Mouse (Mus musculus): Measurements from ENCODE around the gene Gpsm3. TPM values are rescaled to one million over a fixed set of nuclear protein-coding genes. Genes with fewer than 3 reads are reported as not detected.

Gpsm3 gene
- 0.38 and 0.58 TPM in 2 replicates for polyA plus RNA-seq (2021; fragmentation: Nextera tagmentation)
- long read RNA-seq, experiment 1, partial matches to known transcripts: 1 of 1 reads
- long read RNA-seq, experiment 1, other reads (novel, unspliced or antisense): 0 of 1 reads
- long read RNA-seq, experiment 2: 0 reads

DNA sequence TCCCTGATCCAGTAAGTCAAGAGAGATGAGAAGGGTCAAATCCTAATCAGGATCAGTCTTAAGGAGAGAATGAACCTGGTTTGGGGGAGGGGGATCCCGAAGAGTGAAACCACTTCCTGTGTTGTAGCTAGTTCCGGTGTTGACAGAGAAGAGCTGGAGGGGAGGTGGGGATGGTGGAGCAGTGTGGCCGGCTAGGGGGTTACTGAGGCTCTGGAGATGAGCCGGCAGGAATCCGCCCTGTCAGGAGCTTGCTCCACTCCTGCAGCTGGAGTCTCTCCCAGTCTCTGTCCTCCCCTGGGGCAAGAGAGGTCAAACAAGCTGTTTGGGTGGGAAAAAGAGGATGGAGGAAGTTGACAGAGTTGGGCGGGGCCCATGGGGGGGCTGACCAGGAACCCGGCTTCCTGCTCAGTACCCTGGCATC, at the start of gene Gpsm3:
Gene Gpsm3, plus strand, starts transcription at position 126 of the 421 bp plus-strand sequence.

GRCm38 (mm10) chr17:34564003-34564421, 25.6 kb upstream of the Gpsm3 start, which contains the start of gene Notch4:
TSS of gene Notch4 (plus strand) at chr17:34564268.

GRCm38 (mm10) chr17:34591029-34591993, 1.7 kb downstream of the Gpsm3 start, which contains the start of gene Pbx2:
TSS of gene Pbx2 (plus strand) at chr17:34591266.

DNA sequence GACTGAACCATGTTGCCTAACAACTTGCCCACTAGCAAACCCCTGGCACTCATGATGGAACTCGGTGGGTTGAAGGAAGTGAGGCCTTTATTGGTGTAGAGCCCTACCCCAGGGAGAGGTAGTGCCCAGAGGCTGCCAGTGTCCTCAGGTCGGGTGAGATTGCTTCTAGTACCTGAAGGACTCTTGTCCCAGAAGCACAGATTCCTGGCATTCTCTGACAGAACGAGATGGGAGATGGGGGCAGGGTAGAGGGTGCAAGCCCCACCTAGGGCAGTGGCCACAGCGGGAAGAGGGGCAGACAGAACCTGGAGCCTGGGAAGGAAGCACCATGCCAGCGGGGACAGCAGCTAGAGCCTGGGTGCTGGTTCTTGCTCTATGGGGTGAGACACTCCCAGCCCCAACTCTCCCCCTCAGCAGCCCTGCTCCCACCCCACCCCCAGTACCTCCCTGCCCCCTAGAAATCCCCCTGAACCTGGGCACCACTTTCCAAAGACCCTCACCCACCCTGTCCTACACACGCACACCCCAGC, 8.0 kb downstream of the Gpsm3 start, which contains the start of gene Ager:
Gene Ager, plus strand, starts transcription at position 297 of the 530 bp plus-strand sequence.

DNA sequence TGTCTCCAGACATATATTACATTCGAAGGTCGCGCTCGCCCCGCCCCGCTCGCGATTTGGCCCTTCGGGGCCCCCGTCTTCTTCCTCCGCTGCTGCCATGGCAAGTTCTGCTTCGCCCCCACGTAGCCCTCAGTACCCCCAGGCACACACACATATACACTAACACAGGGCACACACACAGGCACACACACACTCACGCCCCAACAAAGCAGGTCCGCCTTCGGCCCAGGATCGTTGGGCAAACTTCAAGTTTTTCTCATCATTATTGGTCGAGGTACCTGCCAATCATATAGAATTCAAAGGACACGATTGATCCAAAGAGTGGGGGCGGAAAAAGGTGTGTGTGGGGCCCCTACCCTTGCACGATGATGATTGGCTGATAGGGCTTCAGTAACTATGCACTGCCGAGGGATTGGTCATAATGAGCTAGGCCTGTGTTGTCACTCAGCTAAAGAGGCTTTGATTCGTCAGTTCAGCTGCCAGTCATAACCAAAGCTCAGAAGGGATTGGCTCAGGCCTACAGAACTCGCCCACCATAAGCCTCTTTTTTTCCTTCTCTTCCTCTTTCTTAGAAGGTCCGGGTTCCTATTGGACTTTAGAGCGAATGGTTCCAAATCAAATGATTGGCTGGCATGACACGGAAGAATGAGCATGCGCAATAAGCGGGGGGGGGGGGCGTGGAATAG, 13.9 kb downstream of the Gpsm3 start, which contains the start of gene Rnf5:
Gene Rnf5, minus strand, starts transcription at position 316 of the 686 bp plus-strand sequence.

GRCm38 (mm10) chr17:34604061-34604508, 14.5 kb downstream of the Gpsm3 start, which contains the start of gene Agpat1:
TSS of gene Agpat1 (plus strand) at chr17:34604262.

DNA sequence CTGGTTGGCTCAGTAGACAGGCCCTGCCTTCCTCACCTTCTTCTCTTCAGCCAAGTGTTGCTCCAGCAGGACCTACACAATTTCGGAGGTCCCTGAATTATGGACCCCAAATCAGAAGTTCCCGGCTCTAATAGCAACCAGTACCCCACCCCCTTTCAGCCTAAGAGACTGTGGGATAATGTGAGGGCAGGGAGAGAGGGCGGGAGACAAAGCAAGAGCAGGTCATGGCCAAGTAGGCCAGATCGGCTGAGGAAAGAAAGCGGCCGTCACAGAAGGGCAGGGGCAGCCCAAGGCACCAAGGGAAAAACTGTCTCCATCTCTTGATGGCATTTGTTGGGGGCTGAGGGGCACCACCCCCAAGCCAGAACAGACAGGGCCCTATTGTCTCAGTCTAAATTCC, 26.3 kb downstream of the Gpsm3 start, which contains the start of gene Egfl8:
Gene Egfl8, minus strand, starts transcription at position 101 of the 400 bp plus-strand sequence.

DNA sequence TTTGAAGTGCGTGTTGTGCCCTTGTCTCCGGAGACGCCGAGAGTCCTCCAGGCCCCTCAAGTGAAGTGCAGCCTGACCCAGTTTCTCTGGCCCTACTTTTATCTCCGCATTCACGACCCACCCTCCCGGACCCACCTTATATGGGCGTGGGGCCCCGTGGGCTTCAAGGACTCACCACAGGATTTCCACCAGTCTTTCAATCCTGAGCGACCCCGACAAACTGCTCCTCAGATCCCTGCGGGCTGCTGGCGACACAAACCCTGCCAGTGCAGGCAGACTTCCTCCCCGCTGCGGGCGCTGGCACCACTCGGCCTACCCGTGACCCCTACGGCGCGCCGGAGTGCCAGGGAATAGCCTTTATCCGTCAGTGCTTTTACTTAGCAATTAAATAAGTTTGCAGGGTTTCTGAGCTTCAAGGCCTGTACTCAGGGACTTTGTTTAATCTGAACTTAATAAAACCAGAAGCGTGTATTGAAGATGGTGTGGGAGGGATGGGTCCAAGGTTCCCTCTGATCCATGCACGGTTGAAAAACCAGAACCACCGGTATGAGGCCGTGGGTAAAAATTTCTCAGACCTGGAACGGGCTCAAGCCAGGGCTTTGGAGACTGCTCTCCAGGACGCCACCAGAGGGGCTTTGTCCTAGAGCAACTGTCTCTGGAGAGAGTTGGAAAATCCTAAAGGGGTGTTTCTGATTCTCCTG, 38.5 kb downstream of the Gpsm3 start, which contains the start of gene Ppt2:
Gene Ppt2, minus strand, starts transcription at position 568 of the 701 bp plus-strand sequence.

DNA sequence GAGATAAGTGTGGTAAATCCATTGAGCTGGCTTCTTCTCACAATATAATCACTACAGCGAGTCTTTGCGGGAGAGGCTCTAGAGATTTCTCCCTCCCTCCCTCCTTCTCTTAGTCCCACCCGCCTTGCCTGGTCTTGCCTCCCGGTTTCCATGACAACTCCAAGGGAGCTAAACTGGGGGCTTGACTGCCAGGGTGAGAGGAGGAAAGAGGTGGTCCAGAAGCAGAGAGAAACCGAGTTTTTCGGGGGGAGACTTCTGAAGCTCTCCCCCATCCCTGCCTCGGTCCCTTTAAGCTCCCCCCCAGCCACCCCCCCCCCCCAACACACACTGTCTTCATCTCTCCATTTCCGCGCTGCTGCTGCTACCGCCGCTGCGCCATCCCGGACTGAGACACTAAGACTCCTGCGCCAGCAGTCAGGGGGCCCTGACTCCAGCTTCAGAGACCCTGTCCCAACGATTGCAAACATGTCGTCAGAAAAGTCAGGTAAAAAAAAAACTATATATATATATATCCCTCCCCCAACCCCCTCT, 39.7 kb downstream of the Gpsm3 start, which contains the start of gene Prrt1:
Gene Prrt1, plus strand, starts transcription at position 313 of the 531 bp plus-strand sequence.

Other genes starting within 250 kb of the Gpsm3 start
- gene Btnl2, start 235.0 kb upstream of the Gpsm3 start, polyA plus RNA-seq (2021; fragmentation: Nextera tagmentation): not detected in 2 replicates
- gene Btnl1, start 212.7 kb upstream of the Gpsm3 start, polyA plus RNA-seq (2021; fragmentation: Nextera tagmentation): not detected in 2 replicates
- 0.94 and 1.4 TPM in 2 replicates for gene BC051142, start 191.0 kb upstream of the Gpsm3 start, polyA plus RNA-seq (2021; fragmentation: Nextera tagmentation)
- not detected in 2 replicates for gene Btnl4, start 112.5 kb upstream of the Gpsm3 start, polyA plus RNA-seq (2021; fragmentation: Nextera tagmentation)
- gene Btnl6, start 72.5 kb upstream of the Gpsm3 start, polyA plus RNA-seq (2021; fragmentation: Nextera tagmentation): not detected in 2 replicates
- gene Notch4, start 25.5 kb upstream of the Gpsm3 start, polyA plus RNA-seq (2021; fragmentation: Nextera tagmentation): 1.1 and 1.3 TPM in 2 replicates
- 1.8 and 2.0 TPM in 2 replicates for gene Pbx2, start 1.5 kb downstream of the Gpsm3 start, polyA plus RNA-seq (2021; fragmentation: Nextera tagmentation)
- 0.57 and 2.0 TPM in 2 replicates for gene Ager, start 8.1 kb downstream of the Gpsm3 start, polyA plus RNA-seq (2021; fragmentation: Nextera tagmentation)
- gene Rnf5, start 13.9 kb downstream of the Gpsm3 start, polyA plus RNA-seq (2021; fragmentation: Nextera tagmentation): 191 and 194 TPM in 2 replicates
- gene Agpat1, start 14.5 kb downstream of the Gpsm3 start, polyA plus RNA-seq (2021; fragmentation: Nextera tagmentation): 76.2 and 84.4 TPM in 2 replicates
- gene Egfl8, start 26.2 kb downstream of the Gpsm3 start, polyA plus RNA-seq (2021; fragmentation: Nextera tagmentation): 2.5 and 3.3 TPM in 2 replicates
- gene Ppt2, start 38.7 kb downstream of the Gpsm3 start, polyA plus RNA-seq (2021; fragmentation: Nextera tagmentation): 8.3 and 9.4 TPM in 2 replicates
- gene Prrt1, start 39.7 kb downstream of the Gpsm3 start, polyA plus RNA-seq (2021; fragmentation: Nextera tagmentation): 19.2 and 21.3 TPM in 2 replicates
- gene Fkbpl, start 55.0 kb downstream of the Gpsm3 start, polyA plus RNA-seq (2021; fragmentation: Nextera tagmentation): 18.3 and 19.7 TPM in 2 replicates
- 35.3 and 40.9 TPM in 2 replicates for gene Atf6b, start 57.3 kb downstream of the Gpsm3 start, polyA plus RNA-seq (2021; fragmentation: Nextera tagmentation)
- gene Tnxb, start 80.7 kb downstream of the Gpsm3 start, polyA plus RNA-seq (2021; fragmentation: Nextera tagmentation): 0.31 and 0.33 TPM in 2 replicates
- 9.3 and 15.6 TPM in 2 replicates for gene C4b, start 154.1 kb downstream of the Gpsm3 start, polyA plus RNA-seq (2021; fragmentation: Nextera tagmentation)
- not detected in 2 replicates for gene Cyp21a1, start 214.8 kb downstream of the Gpsm3 start, polyA plus RNA-seq (2021; fragmentation: Nextera tagmentation)
- 55.5 and 61.6 TPM in 2 replicates for gene Stk19, start 247.1 kb downstream of the Gpsm3 start, polyA plus RNA-seq (2021; fragmentation: Nextera tagmentation)
- 26.3 and 27.8 TPM in 2 replicates for gene Dxo, start 247.2 kb downstream of the Gpsm3 start, polyA plus RNA-seq (2021; fragmentation: Nextera tagmentation)